Mouse (Mus musculus) small intestine, adult 2 months (tissue): ENCODE measurements around the gene Lrp2bp.

Experiments
- CTCF ChIP-seq: fragments of 200-500 bp; IDR thresholded peaks from 2 replicates; pipeline ENCODE4 v1.5.1; 2012; ENCODE audit warnings: low read depth, mild to moderate bottlenecking, control low read depth, inconsistent platforms, low read length, moderate library complexity, mixed read lengths; ENCODE audit not compliant: insufficient replicate concordance, insufficient read length; ENCODE audit errors: extremely low read depth
- POLR2A ChIP-seq: fragments of 200-500 bp; IDR thresholded peaks from 2 replicates; pipeline ENCODE4 v1.6.1; 2012; ENCODE audit warnings: low read depth, mild to moderate bottlenecking, control low read depth, inconsistent platforms, low read length, moderate library complexity

DNA sequence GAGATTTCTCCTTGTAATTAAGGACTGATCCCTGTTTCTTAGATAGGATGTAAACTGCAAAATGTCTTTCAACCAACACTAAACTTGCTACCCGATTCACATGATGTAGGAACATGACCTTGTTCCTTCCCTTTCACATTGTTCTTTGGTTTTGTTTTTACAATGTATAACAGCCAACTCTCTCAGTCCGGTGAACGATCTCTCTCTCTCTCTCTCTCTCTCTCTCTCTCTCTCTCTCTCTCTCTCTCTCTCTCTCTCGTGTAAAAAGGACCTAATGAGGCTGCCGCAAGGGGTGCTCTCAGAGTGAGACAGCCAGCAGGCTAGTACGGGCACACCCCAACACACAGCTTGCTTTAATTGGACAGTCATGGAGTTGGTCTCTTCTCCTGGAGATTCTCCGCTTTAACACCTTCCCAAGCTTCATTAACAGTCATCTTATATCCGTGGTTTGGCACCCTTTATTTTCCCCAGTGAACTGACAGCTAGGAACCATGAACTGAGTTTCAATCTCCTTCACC is 25.1 kb upstream of the Lrp2bp start:
- no peak for TF ChIP-seq CTCF
- no peak for TF ChIP-seq POLR2A
